Mouse (Mus musculus) forebrain, postnatal 0 days (tissue): ENCODE results near the gene Rnf149. TPM values are rescaled to one million over a fixed set of nuclear protein-coding genes. Genes with fewer than 3 reads are reported as not detected.

Experiments
- ATAC-seq: fragments of 200-750 bp; cut with Nextera tagmentation; 2 replicates; pipeline ENCODE4 v1.8.0; 2017; ENCODE audit warnings: mild to moderate bottlenecking, moderate library complexity
- DNase-seq: peaks from one replicate; pipeline ENCODE4 v3.0.0-alpha.2; 2015
- H3K27ac ChIP-seq: fragments of 300-500 bp; sonication (generic); 2 replicates; pipeline ENCODE4 v1.5.1; 2014; ENCODE audit warnings: low read depth, mild to moderate bottlenecking, antibody characterized with exemption, low read length, moderate library complexity, mixed read lengths
- H3K27me3 ChIP-seq: fragments of 300-500 bp; sonication (generic); 2 replicates; pipeline ENCODE4 v1.6.1; 2014; ENCODE audit warnings: mild to moderate bottlenecking, low read length, mixed read lengths; ENCODE audit not compliant: insufficient read depth
- H3K36me3 ChIP-seq: fragments of 300-500 bp; sonication (generic); 2 replicates; pipeline ENCODE4 v1.6.1; 2014; ENCODE audit warnings: mild to moderate bottlenecking, moderate library complexity; ENCODE audit not compliant: insufficient read depth
- H3K4me1 ChIP-seq: fragments of 300-500 bp; sonication (generic); 2 replicates; pipeline ENCODE4 v1.6.1; 2014; ENCODE audit warnings: antibody characterized with exemption; ENCODE audit not compliant: insufficient read depth
- H3K4me2 ChIP-seq: fragments of 300-500 bp; sonication (generic); 2 replicates; pipeline ENCODE4 v1.6.1; 2014; ENCODE audit warnings: low read depth, mild to moderate bottlenecking, moderate library complexity
- H3K4me3 ChIP-seq: fragments of 300-500 bp; sonication (generic); 2 replicates; pipeline ENCODE4 v1.5.1; 2014; ENCODE audit warnings: low read depth, low read length, mixed read lengths
- H3K9ac ChIP-seq: fragments of 300-500 bp; sonication (generic); 2 replicates; pipeline ENCODE4 v1.6.1; 2014; ENCODE audit warnings: mild to moderate bottlenecking
- H3K9me3 ChIP-seq: fragments of 300-500 bp; sonication (generic); 2 replicates; pipeline ENCODE4 v1.6.1; 2016; ENCODE audit warnings: low read length
- CTCF ChIP-seq: sonication (generic); IDR thresholded peaks from 2 replicates; pipeline ENCODE4 v1.5.1; 2016; ENCODE audit warnings: antibody characterized with exemption, control low read depth, low read depth
- WGBS: fragments of 180-500 bp; shearing (Covaris S2); extraction: QIAGEN DNeasy Blood & Tissue Kit; methylation state at CpG from one replicate; pipeline ENCODE4 v1.1.7; 2014; 5-methylcytosine and 5-hydroxymethylcytosine counted together
- polyA plus RNA-seq: library from polyadenylated mRNA; unstranded; fragments of >200 nt; fragmentation: Nextera tagmentation; extraction: Ambion mirVana; gene quantifications from 2 replicates; pipeline ENCODE4 v1.2.1, GENCODE M21; 2015
- total RNA-seq: library from RNA; depleted of rRNA; stranded (reverse); fragments of >200 nt; gene quantifications from 2 replicates; pipeline ENCODE4 v1.2.3, GENCODE M21; 2014; rRNA removed

Rnf149 gene
- total and polyA plus RNA-seq, 2 experiments from 2014 or later, result 20.0 to 27.5 TPM

- Histone ChIP-seq H3K4me2 (no peak overlapping the region), H3K27ac (no peak overlapping the region), H3K36me3 (no peaks in the 10 kb centered on the region), H3K4me3 (no peak overlapping the region), H3K27me3 (no peaks in the 10 kb centered on the region), H3K9me3 (no peaks in the 10 kb centered on the region), H3K9ac (no peak overlapping the region), H3K4me1 (no peaks in the 10 kb centered on the region)
- no peak for DNase-seq
- ATAC-seq, result peak; percentile 71
- WGBS, result 81% methylated on average over 10 of the region's 10 CpGs
- TF ChIP-seq CTCF, result no peak
Measured at GRCm38 (mm10) chr1:39515303-39515991, 61.8 kb downstream of the Rnf149 start.

DNA sequence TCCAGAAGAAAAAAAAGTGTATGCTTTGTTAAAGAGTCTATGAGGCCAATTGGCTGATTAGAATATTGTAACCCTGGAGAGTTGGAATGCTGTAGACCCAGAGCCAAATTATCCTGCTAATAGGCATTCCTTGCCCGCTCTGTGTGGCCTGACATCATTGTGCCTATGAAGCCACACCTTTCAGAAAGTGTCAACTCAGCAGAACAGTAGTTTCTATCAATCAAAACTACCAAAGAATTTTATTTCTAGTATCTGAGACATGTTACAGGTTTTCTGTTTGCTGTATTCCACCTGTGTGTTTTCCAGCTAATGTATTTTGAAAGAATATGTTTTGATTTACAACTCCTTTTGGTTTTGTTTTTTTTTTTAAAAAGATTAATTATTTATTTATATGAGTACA is 65.0 kb downstream of the Rnf149 start:
- Histone ChIP-seq H3K36me3 (no peaks in the 10 kb centered on the region), H3K9ac (no peak overlapping the region), H3K4me2 (no peak overlapping the region), H3K4me1 (no peaks in the 10 kb centered on the region), H3K27me3 (no peaks in the 10 kb centered on the region), H3K4me3 (no peak overlapping the region), H3K9me3 (no peaks in the 10 kb centered on the region), H3K27ac (no peak overlapping the region)
- 54% methylated on average over 1 of the region's 1 CpGs for WGBS
- no peak for TF ChIP-seq CTCF
- no peak for DNase-seq
- no peak for ATAC-seq

- no peak for TF ChIP-seq CTCF
- H3K27me3 ChIP-seq, result no peaks in the 10 kb centered on the region
- DNase-seq, result no peak
- H3K27ac ChIP-seq, result no peak overlapping the region
- H3K4me3 ChIP-seq, result no peak overlapping the region
- ATAC-seq, result no peak
- no peak overlapping the region for H3K9ac ChIP-seq
- no peak overlapping the region for H3K4me2 ChIP-seq
- no peaks in the 10 kb centered on the region for H3K36me3 ChIP-seq
- no peaks in the 10 kb centered on the region for H3K9me3 ChIP-seq
- 66% methylated on average over 8 of the region's 8 CpGs for WGBS
- H3K4me1 ChIP-seq, result no peaks in the 10 kb centered on the region
Measured at GRCm38 (mm10) chr1:39511775-39512174, 65.4 kb downstream of the Rnf149 start.

DNA sequence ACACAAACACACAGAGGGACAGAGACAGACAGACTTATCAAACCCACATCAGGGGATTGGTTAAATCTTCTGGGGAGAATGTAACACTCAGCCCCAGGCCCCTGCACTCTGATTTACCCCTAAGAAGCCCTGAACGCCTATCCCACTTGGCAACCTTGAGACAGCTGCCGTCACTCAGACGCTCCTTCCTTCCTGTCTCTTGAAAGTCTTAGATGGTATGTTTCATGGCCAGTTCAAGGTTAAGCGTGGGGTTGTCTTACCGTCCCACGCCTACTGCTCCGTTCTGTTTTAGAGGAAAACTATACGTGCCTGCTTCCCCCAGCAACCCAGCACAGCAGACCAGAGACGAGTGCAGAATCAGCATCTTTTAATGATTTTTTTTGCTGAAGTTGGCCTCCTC is 71.6 kb downstream of the Rnf149 start:
- ATAC-seq, result no peak
- TF ChIP-seq CTCF, result no peak
- no peak overlapping the region for H3K4me2 ChIP-seq
- H3K27ac ChIP-seq, result no peak overlapping the region
- no peaks in the 10 kb centered on the region for H3K36me3 ChIP-seq
- no peaks in the 10 kb centered on the region for H3K9me3 ChIP-seq
- no peaks in the 10 kb centered on the region for H3K27me3 ChIP-seq
- no peak overlapping the region for H3K4me3 ChIP-seq
- DNase-seq, result no peak
- no peak overlapping the region for H3K9ac ChIP-seq
- H3K4me1 ChIP-seq, result no peaks in the 10 kb centered on the region
- 83% methylated on average over 9 of the region's 9 CpGs for WGBS

- peak; percentile 15 for DNase-seq
- ATAC-seq, result no peak
- no peak overlapping the region for H3K4me3 ChIP-seq
- no peaks in the 10 kb centered on the region for H3K36me3 ChIP-seq
- no peak overlapping the region for H3K9ac ChIP-seq
- no peak overlapping the region for H3K27ac ChIP-seq
- 18% methylated on average over 1 of the region's 1 CpGs for WGBS
- H3K9me3 ChIP-seq, result no peaks in the 10 kb centered on the region
- H3K4me2 ChIP-seq, result no peak overlapping the region
- peak; percentile 50 for TF ChIP-seq CTCF
- no peaks in the 10 kb centered on the region for H3K4me1 ChIP-seq
- H3K27me3 ChIP-seq, result no peaks in the 10 kb centered on the region
Measured at GRCm38 (mm10) chr1:39504261-39504660, 72.9 kb downstream of the Rnf149 start.

GRCm38 (mm10) chr1:39502817-39503633 is 74.2 kb downstream of the Rnf149 start:
- WGBS, result 77% methylated on average over 17 of the region's 17 CpGs
- H3K27ac ChIP-seq, result no peak overlapping the region
- H3K4me2 ChIP-seq, result no peak overlapping the region
- no peak for TF ChIP-seq CTCF
- H3K36me3 ChIP-seq, result no peaks in the 10 kb centered on the region
- no peak overlapping the region for H3K9ac ChIP-seq
- no peaks in the 10 kb centered on the region for H3K9me3 ChIP-seq
- H3K4me3 ChIP-seq, result no peak overlapping the region
- H3K4me1 ChIP-seq, result no peaks in the 10 kb centered on the region
- ATAC-seq (no peak), DNase-seq (no peak)
- no peaks in the 10 kb centered on the region for H3K27me3 ChIP-seq

Other genes with a start within 250 kb of the Rnf149 start
- 428 and 702 TPM in 2 replicates for gene Rpl31, start 209.6 kb downstream of the Rnf149 start, total RNA-seq
- 365 and 471 TPM in 2 replicates for gene Rpl31, start 209.6 kb downstream of the Rnf149 start, polyA plus RNA-seq
- gene Tbc1d8, start 98.7 kb downstream of the Rnf149 start, total RNA-seq, result 15.9 and 19.3 TPM in 2 replicates
- 6.0 and 7.7 TPM in 2 replicates for gene Tbc1d8, start 98.7 kb downstream of the Rnf149 start, polyA plus RNA-seq
- gene Cnot11, start 42.4 kb downstream of the Rnf149 start, total RNA-seq, result 27.9 and 38.8 TPM in 2 replicates
- 11.1 and 11.2 TPM in 2 replicates for gene Cnot11, start 42.4 kb downstream of the Rnf149 start, polyA plus RNA-seq
- 9.8 and 13.1 TPM in 2 replicates for gene Creg2, start 74.1 kb upstream of the Rnf149 start, total RNA-seq
- 2.8 and 6.9 TPM in 2 replicates for gene Creg2, start 74.1 kb upstream of the Rnf149 start, polyA plus RNA-seq
- 0.52 TPM in 1 of 2 replicates, not detected in the other for gene Rfx8, start 143.6 kb upstream of the Rnf149 start, total RNA-seq
- 0.22 and 0.34 TPM in 2 replicates for gene Rfx8, start 143.6 kb upstream of the Rnf149 start, polyA plus RNA-seq
- gene Gm3646, start 227.9 kb upstream of the Rnf149 start, total RNA-seq, result not detected in 2 replicates
- not detected in 2 replicates for gene Gm3646, start 227.9 kb upstream of the Rnf149 start, polyA plus RNA-seq